Mouse (Mus musculus): ENCODE data around the gene Tceal3. TPM values are rescaled to one million over a fixed set of nuclear protein-coding genes. Genes with fewer than 3 reads are reported as not detected.
"Not testable (repeated sequence)": the region's sequence is repeated elsewhere in the genome, so short reads cannot be mapped to it uniquely, and the experiment has no call there.

Tceal3 gene
- total and polyA plus RNA-seq, 2 experiments from 2014 or later: 34.6 to 109 TPM

- TF ChIP-seq CTCF (IDR thresholded peaks at IDR 0.05): no peak
- no peak for ATAC-seq (ENCODE audit: low FRiP score)
- Histone ChIP-seq H3K4me2 (ENCODE audit: low read depth, low read length, poor library complexity, severe bottlenecking) (no peak overlapping the region), H3K36me3 (ENCODE audit: insufficient read depth, low read length) (no peaks in the 10 kb centered on the region), H3K9ac (replicated peaks; ENCODE audit: low read length, poor library complexity, severe bottlenecking) (no peak overlapping the region), H3K9me3 (ENCODE audit: low read length) (no peaks in the 10 kb centered on the region), H3K27ac (ENCODE audit: low read depth, low read length) (no peak overlapping the region), H3K4me1 (ENCODE audit: insufficient read depth, low read length) (no peaks in the 10 kb centered on the region), H3K27me3 (ENCODE audit: insufficient read depth, low read length) (no peaks in the 10 kb centered on the region), H3K4me3 (ENCODE audit: low read depth, low read length) (no peak overlapping the region)
- WGBS: 73% methylated on average over 3 of the region's 3 CpGs
- DNase-seq (ENCODE audit: low spot score): no peak
Measured at GRCm38 (mm10) chrX:136680989-136681388, 90.3 kb downstream of the Tceal3 start.

GRCm38 (mm10) chrX:136691606-136692293, 101.1 kb downstream of the Tceal3 start:
- H3K4me1 ChIP-seq (ENCODE audit: insufficient read depth, low read length); H3K9ac ChIP-seq (replicated peaks; ENCODE audit: low read length, poor library complexity, severe bottlenecking); DNase-seq (ENCODE audit: low spot score); H3K36me3 ChIP-seq (ENCODE audit: insufficient read depth, low read length); H3K27me3 ChIP-seq (ENCODE audit: insufficient read depth, low read length); H3K4me3 ChIP-seq (ENCODE audit: low read depth, low read length); H3K4me2 ChIP-seq (ENCODE audit: low read depth, low read length, poor library complexity, severe bottlenecking); H3K9me3 ChIP-seq (ENCODE audit: low read length): not testable (repeated sequence)
- peak; percentile 82 for ATAC-seq (ENCODE audit: low FRiP score)
- H3K27ac ChIP-seq (ENCODE audit: low read depth, low read length): peak overlapping the region; percentile 57
- 38% methylated on average over 3 of the region's 3 CpGs for WGBS

- peak; percentile 16; the same call in 1 of the 2 replicates for ATAC-seq (ENCODE audit: low FRiP score)
- H3K4me2 ChIP-seq (ENCODE audit: low read depth, low read length, poor library complexity, severe bottlenecking): no peak overlapping the region
Measured at GRCm38 (mm10) chrX:136692294-136692675, 101.6 kb downstream of the Tceal3 start.

DNA sequence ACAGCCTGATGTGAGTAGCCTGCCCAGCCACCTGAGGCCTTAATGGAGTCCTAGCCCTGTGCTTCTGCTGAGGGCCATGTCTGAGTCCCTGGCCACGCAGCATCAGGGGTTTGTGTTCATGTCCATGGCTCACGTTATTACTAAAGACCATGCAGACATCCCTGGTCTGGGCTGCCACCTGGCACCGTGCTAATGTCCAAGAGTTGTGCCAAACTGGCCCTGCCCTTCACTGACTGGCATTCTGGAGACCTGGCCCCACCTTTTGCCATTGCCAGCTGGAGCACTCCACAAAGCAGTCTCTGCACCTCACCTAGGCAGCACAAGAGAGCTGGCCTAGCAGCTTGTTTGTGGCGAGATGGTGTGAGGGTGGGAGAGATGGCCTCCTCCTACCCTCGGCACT, 102.6 kb downstream of the Tceal3 start:
- Histone ChIP-seq H3K27ac (ENCODE audit: low read depth, low read length) (no peak overlapping the region), H3K9me3 (ENCODE audit: low read length) (no peaks in the 10 kb centered on the region), H3K4me1 (ENCODE audit: insufficient read depth, low read length) (no peaks in the 10 kb centered on the region), H3K4me2 (ENCODE audit: low read depth, low read length, poor library complexity, severe bottlenecking) (no peak overlapping the region), H3K4me3 (ENCODE audit: low read depth, low read length) (no peak overlapping the region), H3K9ac (replicated peaks; ENCODE audit: low read length, poor library complexity, severe bottlenecking) (no peak overlapping the region), H3K36me3 (ENCODE audit: insufficient read depth, low read length) (no peaks in the 10 kb centered on the region), H3K27me3 (ENCODE audit: insufficient read depth, low read length) (no peaks in the 10 kb centered on the region)
- no peak for TF ChIP-seq CTCF (IDR thresholded peaks at IDR 0.05)
- ATAC-seq (ENCODE audit: low FRiP score) (no peak), DNase-seq (ENCODE audit: low spot score) (no peak)
- 86% methylated on average over 5 of the region's 5 CpGs for WGBS

More at GRCm38 (mm10) chrX:136692294-136692675, 101.6 kb downstream of the Tceal3 start:
- Histone ChIP-seq H3K4me3 (ENCODE audit: low read depth, low read length) (no peak overlapping the region), H3K27ac (ENCODE audit: low read depth, low read length) (peak overlapping the region; percentile 51), H3K4me1 (ENCODE audit: insufficient read depth, low read length) (no peaks in the 10 kb centered on the region), H3K36me3 (ENCODE audit: insufficient read depth, low read length) (no peaks in the 10 kb centered on the region), H3K9ac (replicated peaks; ENCODE audit: low read length, poor library complexity, severe bottlenecking) (no peak overlapping the region), H3K9me3 (ENCODE audit: low read length) (no peaks in the 10 kb centered on the region), H3K27me3 (ENCODE audit: insufficient read depth, low read length) (no peaks in the 10 kb centered on the region)
- DNase-seq (ENCODE audit: low spot score): no peak
- no peak for TF ChIP-seq CTCF (IDR thresholded peaks at IDR 0.05)
- WGBS: 51% methylated on average over 4 of the region's 4 CpGs

DNA sequence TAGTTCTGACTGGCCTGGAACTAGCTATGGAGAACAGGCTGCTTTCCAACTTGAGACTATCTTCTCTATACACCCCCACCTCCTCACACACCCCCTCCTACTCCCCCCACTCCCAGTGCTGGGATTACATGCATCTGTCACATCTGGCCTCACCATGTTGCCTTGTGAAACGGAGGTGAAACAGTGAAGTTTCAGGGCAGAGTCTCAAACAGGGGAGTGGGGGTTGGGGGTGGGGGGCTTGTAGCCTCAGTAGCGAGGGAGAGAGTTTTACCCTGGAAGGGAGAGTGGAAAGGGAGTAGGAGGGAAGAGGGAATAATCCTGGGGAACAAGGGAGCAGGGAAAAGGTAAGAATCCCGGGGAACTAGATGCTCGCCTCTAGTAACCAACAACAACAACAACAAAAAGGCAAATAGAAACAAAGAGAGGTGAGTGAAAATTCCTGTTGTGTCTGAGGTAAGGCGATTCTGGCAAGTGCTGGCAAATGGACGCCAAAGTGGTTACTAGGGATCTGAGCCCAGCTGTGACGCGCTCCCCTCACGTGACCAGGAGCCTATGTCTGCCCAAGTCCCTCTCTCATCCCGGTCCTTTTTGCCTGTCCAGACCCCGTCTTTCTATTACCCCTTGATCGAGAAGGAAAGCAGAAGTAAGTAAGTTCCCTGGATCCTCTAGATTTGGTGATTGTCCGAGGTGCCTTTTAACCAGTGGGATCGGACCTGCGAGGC, 117.0 kb downstream of the Tceal3 start, which contains the start of gene Tceal1:
Gene Tceal1 (plus strand): TSS at position 537 of the 722 bp plus-strand sequence.
- Histone ChIP-seq H3K4me3 (ENCODE audit: low read depth, low read length) (peak within 1 kb of the TSS; percentile 39), H3K9ac (replicated peaks; ENCODE audit: low read length, poor library complexity, severe bottlenecking) (peak within 1 kb of the TSS; percentile 66), H3K9me3 (ENCODE audit: low read length) (no peaks in the 10 kb centered on the region), H3K4me2 (ENCODE audit: low read depth, low read length, poor library complexity, severe bottlenecking) (peak within 1 kb of the TSS; percentile 56), H3K36me3 (ENCODE audit: insufficient read depth, low read length) (no peaks in the 10 kb centered on the region), H3K27me3 (ENCODE audit: insufficient read depth, low read length) (no peaks in the 10 kb centered on the region), H3K4me1 (ENCODE audit: insufficient read depth, low read length) (no peaks in the 10 kb centered on the region), H3K27ac (ENCODE audit: low read depth, low read length) (peak within 1 kb of the TSS; percentile 94)
- WGBS: 21% methylated on average over 15 of the region's 15 CpGs
- no peak for TF ChIP-seq CTCF (IDR thresholded peaks at IDR 0.05)
- DNase-seq (ENCODE audit: low spot score): peak; percentile 86
- peak; percentile 95 for ATAC-seq (ENCODE audit: low FRiP score)

GRCm38 (mm10) chrX:136708168-136708681, 117.6 kb downstream of the Tceal3 start:
- DNase-seq (ENCODE audit: low spot score): peak; percentile 77
- H3K9ac ChIP-seq (replicated peaks; ENCODE audit: low read length, poor library complexity, severe bottlenecking): peak overlapping the region; percentile 66
- no peaks in the 10 kb centered on the region for H3K27me3 ChIP-seq (ENCODE audit: insufficient read depth, low read length)
- no peaks in the 10 kb centered on the region for H3K9me3 ChIP-seq (ENCODE audit: low read length)
- TF ChIP-seq CTCF (IDR thresholded peaks at IDR 0.05): no peak
- ATAC-seq (ENCODE audit: low FRiP score): peak; percentile 86
- peak overlapping the region; percentile 56 for H3K4me2 ChIP-seq (ENCODE audit: low read depth, low read length, poor library complexity, severe bottlenecking)
- H3K36me3 ChIP-seq (ENCODE audit: insufficient read depth, low read length): no peaks in the 10 kb centered on the region
- peak overlapping the region; percentile 39 for H3K4me3 ChIP-seq (ENCODE audit: low read depth, low read length)
- no peaks in the 10 kb centered on the region for H3K4me1 ChIP-seq (ENCODE audit: insufficient read depth, low read length)
- peak overlapping the region; percentile 94 for H3K27ac ChIP-seq (ENCODE audit: low read depth, low read length)
- WGBS: 16% methylated on average over 18 of the region's 18 CpGs
